Mouse (Mus musculus) liver, embryonic 16.5 days (tissue): ENCODE data around the gene Trip12. TPM values are rescaled to one million over a fixed set of nuclear protein-coding genes. Genes with fewer than 3 reads are reported as not detected.

Source experiments
- ATAC-seq: fragments of 200-750 bp; cut with Nextera tagmentation; 2 replicates; pipeline ENCODE4 v1.8.0; 2017; ENCODE audit warnings: low read depth, mild to moderate bottlenecking, moderate number of reproducible peaks, moderate library complexity
- H3K27ac ChIP-seq: fragments of 300-500 bp; sonication (generic); 2 replicates; pipeline ENCODE4 v1.5.1; 2014; ENCODE audit warnings: mild to moderate bottlenecking, low read length
- H3K27me3 ChIP-seq: fragments of 300-500 bp; sonication (generic); 2 replicates; pipeline ENCODE4 v1.6.1; 2014; ENCODE audit warnings: low read depth, low read length, mixed read lengths; ENCODE audit not compliant: control insufficient read depth, insufficient read depth
- H3K36me3 ChIP-seq: fragments of 300-500 bp; sonication (generic); 2 replicates; pipeline ENCODE4 v1.6.1; 2014; ENCODE audit warnings: mild to moderate bottlenecking; ENCODE audit not compliant: control insufficient read depth, insufficient read depth
- H3K4me1 ChIP-seq: fragments of 300-500 bp; sonication (generic); 2 replicates; pipeline ENCODE4 v1.6.1; 2014; ENCODE audit warnings: low read depth, low read length, mixed read lengths; ENCODE audit not compliant: control insufficient read depth
- H3K4me2 ChIP-seq: fragments of 300-500 bp; sonication (generic); 2 replicates; pipeline ENCODE4 v1.6.1; 2014; ENCODE audit warnings: low read depth, low read length, mixed read lengths
- H3K4me3 ChIP-seq: fragments of 300-500 bp; sonication (generic); 2 replicates; pipeline ENCODE4 v1.5.1; 2014; ENCODE audit warnings: low read depth, mild to moderate bottlenecking, low read length
- H3K9ac ChIP-seq: fragments of 300-500 bp; sonication (generic); 2 replicates; pipeline ENCODE4 v1.6.1; 2014; ENCODE audit warnings: low read depth, low read length
- H3K9me3 ChIP-seq: fragments of 300-500 bp; sonication (generic); replicated peaks from 2 replicates; pipeline ENCODE4 v1.6.1; 2016; ENCODE audit warnings: low read length; ENCODE audit not compliant: control insufficient read depth
- WGBS: fragments of 180-500 bp; shearing (Covaris S2); extraction: QIAGEN DNeasy Blood & Tissue Kit; methylation state at CpG from one replicate; pipeline ENCODE4 v1.1.7; 2014; ENCODE audit not compliant: insufficient replicate concordance; 5-methylcytosine and 5-hydroxymethylcytosine counted together
- microRNA-seq: library from miRNA; unstranded; fragments of <30 nt; microRNA quantifications from one replicate; pipeline ENCODE4, GENCODE M21; 2016
- polyA plus RNA-seq: library from polyadenylated mRNA; unstranded; fragments of >200 nt; fragmentation: Nextera tagmentation; extraction: Ambion mirVana; gene quantifications from 2 replicates; pipeline ENCODE4 v1.2.1, GENCODE M21; 2015

Gene Trip12
- polyA plus RNA-seq, 1 experiment from 2014 or later, result 31.6 TPM

GRCm38 (mm10) chr1:84677910-84678309, 162.4 kb downstream of the Trip12 start:
- no peaks in the 10 kb centered on the region for H3K9me3 ChIP-seq
- H3K9ac ChIP-seq, result no peak overlapping the region
- 41% methylated on average over 4 of the region's 4 CpGs for WGBS
- H3K36me3 ChIP-seq, result no peaks in the 10 kb centered on the region
- no peaks in the 10 kb centered on the region for H3K27me3 ChIP-seq
- H3K27ac ChIP-seq, result no peak overlapping the region
- H3K4me1 ChIP-seq, result no peaks in the 10 kb centered on the region
- no peak overlapping the region for H3K4me3 ChIP-seq
- H3K4me2 ChIP-seq, result no peak overlapping the region
- ATAC-seq, result no peak

Small RNA genes within 50 kb of the gene (microRNA-seq; reads per million reads assigned to microRNA genes)
- 3.2 reads per million, percentile 10 among the genes with 10 or more reads in this experiment for gene Mir5126

Other genes starting within 250 kb of the Trip12 start
- 0.04 and 0.05 TPM in 2 replicates for gene Dner, start 144.3 kb downstream of the Trip12 start, polyA plus RNA-seq
- 4.4 and 6.6 TPM in 2 replicates for gene Fbxo36, start 675 bp downstream of the Trip12 start, polyA plus RNA-seq
- gene Slc16a14, start 94.6 kb upstream of the Trip12 start, polyA plus RNA-seq, result 0.04 TPM in 1 of 2 replicates, not detected in the other